Mouse (Mus musculus) hindbrain, embryonic 12.5 days (tissue): ENCODE results near the gene Tmprss11d. TPM values are rescaled to one million over a fixed set of nuclear protein-coding genes. Genes with fewer than 3 reads are reported as not detected.

Source experiments
- ATAC-seq: fragments of 200-750 bp; cut with Nextera tagmentation; 2 replicates; pipeline ENCODE4 v1.8.0; 2017; ENCODE audit warnings: moderate TSS enrichment; ENCODE audit not compliant: low FRiP score
- H3K27ac ChIP-seq: fragments of 300-500 bp; sonication (generic); 2 replicates; pipeline ENCODE4 v1.5.1; 2016; ENCODE audit warnings: mild to moderate bottlenecking
- H3K27me3 ChIP-seq: fragments of 300-500 bp; sonication (generic); 2 replicates; pipeline ENCODE4 v1.6.1; 2016; ENCODE audit warnings: mild to moderate bottlenecking
- H3K36me3 ChIP-seq: fragments of 300-500 bp; sonication (generic); 2 replicates; pipeline ENCODE4 v1.6.1; 2016; ENCODE audit warnings: mild to moderate bottlenecking
- H3K4me1 ChIP-seq: fragments of 300-500 bp; sonication (generic); 2 replicates; pipeline ENCODE4 v1.6.1; 2016
- H3K4me2 ChIP-seq: fragments of 300-500 bp; sonication (generic); replicated peaks from 2 replicates; pipeline ENCODE4 v1.6.1; 2016; ENCODE audit warnings: mild to moderate bottlenecking
- H3K4me3 ChIP-seq: fragments of 300-500 bp; sonication (generic); 2 replicates; pipeline ENCODE4 v1.5.1; 2016; ENCODE audit warnings: mild to moderate bottlenecking
- H3K9ac ChIP-seq: fragments of 300-500 bp; sonication (generic); 2 replicates; pipeline ENCODE4 v1.6.1; 2016; ENCODE audit warnings: mild to moderate bottlenecking, moderate library complexity
- H3K9me3 ChIP-seq: fragments of 300-500 bp; sonication (generic); replicated peaks from 2 replicates; pipeline ENCODE4 v1.6.1; 2016; ENCODE audit warnings: mild to moderate bottlenecking
- WGBS: fragments of 180-500 bp; shearing (Covaris S2); methylation state at CpG from one replicate; pipeline ENCODE4 v1.1.7; 2016; 5-methylcytosine and 5-hydroxymethylcytosine counted together
- polyA plus RNA-seq: library from polyadenylated mRNA; unstranded; fragments of >200 nt; fragmentation: Nextera tagmentation; extraction: Ambion mirVana; gene quantifications from 2 replicates; pipeline ENCODE4 v1.2.1, GENCODE M21; 2016

Gene Tmprss11d
- polyA plus RNA-seq, 1 experiment from 2014 or later: not detected

DNA sequence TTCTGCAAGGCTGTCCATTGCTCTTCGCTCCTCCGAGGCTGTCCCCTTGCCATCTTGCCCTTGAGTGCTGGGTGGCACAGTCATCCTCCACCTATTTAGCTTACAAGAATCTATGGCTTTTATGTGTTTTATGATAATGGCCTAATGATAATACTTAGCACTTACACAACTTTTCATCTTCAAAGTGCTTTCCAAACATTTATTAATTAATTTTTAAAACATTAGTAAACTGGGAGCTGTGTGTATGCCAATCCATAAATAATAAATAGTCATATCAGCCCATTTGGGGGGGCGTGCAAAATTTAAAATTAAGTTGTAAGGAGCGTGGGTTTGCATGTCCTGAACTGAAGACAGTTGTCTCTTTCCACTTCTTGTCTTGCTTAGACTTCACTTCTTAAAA lies 84.0 kb downstream of the Tmprss11d start, which contains the start of gene Tmprss11c:
Gene Tmprss11c, minus strand, starts transcription at position 101 of the 400 bp plus-strand sequence.
- no peak for ATAC-seq
- WGBS: 85% methylated on average over 4 of the region's 4 CpGs
- no peaks in the 10 kb centered on the region for H3K36me3 ChIP-seq
- H3K4me2 ChIP-seq: no peak within 1 kb of the TSS
- no peak within 1 kb of the TSS for H3K27ac ChIP-seq
- H3K4me1 ChIP-seq: no peaks in the 10 kb centered on the region
- no peak within 1 kb of the TSS for H3K4me3 ChIP-seq
- no peaks in the 10 kb centered on the region; the same call in 1 of the 2 replicates for H3K9me3 ChIP-seq
- no peaks in the 10 kb centered on the region for H3K27me3 ChIP-seq
- no peak within 1 kb of the TSS for H3K9ac ChIP-seq

Other genes starting within 250 kb of the Tmprss11d start
- gene Uba6, start 200.6 kb downstream of the Tmprss11d start, polyA plus RNA-seq: 21.1 and 21.3 TPM in 2 replicates
- gene Gnrhr, start 175.5 kb downstream of the Tmprss11d start, polyA plus RNA-seq: not detected in 2 replicates
- not detected in 2 replicates for gene Tmprss11c, start 84.1 kb downstream of the Tmprss11d start, polyA plus RNA-seq
- gene Tmprss11a, start 95.6 kb upstream of the Tmprss11d start, polyA plus RNA-seq: 0.08 TPM in 1 of 2 replicates, not detected in the other
- gene Tmprss11g, start 145.2 kb upstream of the Tmprss11d start, polyA plus RNA-seq: not detected in 2 replicates